Mouse (Mus musculus): ENCODE data around the gene Siglec1. TPM values are rescaled to one million over a fixed set of nuclear protein-coding genes. Genes with fewer than 3 reads are reported as not detected.
A peak's percentile ranks its signal among the peaks of the same experiment; 100 is the strongest.

The Siglec1 gene
- total and polyA plus RNA-seq, 2 experiments from 2014 or later, result 0.27 to 1.4 TPM

DNA sequence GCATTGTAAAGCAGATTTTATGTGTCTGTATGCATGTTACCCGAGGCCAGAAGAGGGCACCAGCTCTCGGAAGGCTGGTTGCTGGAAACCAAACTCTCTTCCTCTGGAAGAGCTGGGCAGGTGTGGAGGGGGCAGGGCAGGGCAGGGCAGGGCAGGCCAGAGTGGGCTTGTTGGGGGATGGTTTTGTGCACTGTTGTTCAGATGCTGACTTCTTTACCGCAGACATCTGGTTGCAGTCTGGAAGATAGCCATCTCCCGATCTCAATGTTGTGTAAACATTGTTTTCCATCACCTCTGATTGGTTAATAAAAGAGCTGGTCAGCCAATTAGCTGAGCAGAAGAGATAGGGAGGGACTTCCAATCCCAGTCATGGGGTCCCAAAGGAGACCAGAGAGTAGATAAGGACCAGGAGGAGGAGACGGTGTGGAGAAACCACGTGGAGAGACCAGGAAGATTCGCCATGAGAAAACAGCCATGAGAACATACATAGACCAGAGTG is 42.2 kb downstream of the Siglec1 start:
- H3K4me2 ChIP-seq (ENCODE audit: low read depth, low read length, poor library complexity, severe bottlenecking), result no peak overlapping the region
- H3K9ac ChIP-seq (replicated peaks; ENCODE audit: low read length, poor library complexity, severe bottlenecking), result no peak overlapping the region
- ATAC-seq (ENCODE audit: low FRiP score), result no peak
- peaks cover 2% of the 10 kb centered on the region; the same call in 1 of the 2 replicates for H3K4me1 ChIP-seq (ENCODE audit: insufficient read depth, low read length)
- H3K9me3 ChIP-seq (ENCODE audit: low read length), result no peaks in the 10 kb centered on the region
- peak; percentile 53 for TF ChIP-seq CTCF (IDR thresholded peaks at IDR 0.05)
- H3K4me3 ChIP-seq (ENCODE audit: low read depth, low read length), result no peak overlapping the region
- H3K27me3 ChIP-seq (ENCODE audit: insufficient read depth, low read length), result no peaks in the 10 kb centered on the region
- WGBS, result 10% methylated on average over 7 of the region's 7 CpGs
- no peaks in the 10 kb centered on the region for H3K36me3 ChIP-seq (ENCODE audit: insufficient read depth, low read length)
- no peak overlapping the region for H3K27ac ChIP-seq (ENCODE audit: low read depth, low read length)
- no peak for DNase-seq (ENCODE audit: low spot score)

DNA sequence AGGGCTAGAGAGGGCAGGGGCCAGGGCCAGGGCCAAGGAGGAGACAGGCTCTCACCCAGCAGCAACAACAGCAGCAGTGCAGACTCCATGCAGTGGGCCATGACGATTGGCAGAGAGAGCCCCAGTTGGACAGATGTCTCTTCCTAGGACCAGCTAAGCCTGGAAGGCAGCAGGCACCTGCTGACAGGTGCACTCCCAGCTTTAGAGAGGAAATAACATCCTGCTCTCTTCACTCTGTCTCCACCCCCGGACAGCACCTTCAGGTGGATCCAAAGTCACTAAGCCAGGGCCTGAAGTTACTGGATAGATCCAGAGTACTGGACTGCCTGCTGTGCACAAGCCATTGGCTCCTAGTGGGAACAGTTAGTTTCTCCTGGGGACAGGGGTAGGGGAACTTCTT is 43.6 kb downstream of the Siglec1 start, which contains the start of gene Gfra4:
Gfra4 (minus strand) TSS at position 101 of the 400 bp plus-strand sequence.
- no peak for ATAC-seq (ENCODE audit: low FRiP score)
- TF ChIP-seq CTCF (IDR thresholded peaks at IDR 0.05), result no peak
- Histone ChIP-seq H3K27me3 (ENCODE audit: insufficient read depth, low read length) (no peaks in the 10 kb centered on the region), H3K4me2 (ENCODE audit: low read depth, low read length, poor library complexity, severe bottlenecking) (peak within 1 kb of the TSS; percentile 86), H3K27ac (ENCODE audit: low read depth, low read length) (peak within 1 kb of the TSS; percentile 74; the same call in 1 of the 2 replicates), H3K9me3 (ENCODE audit: low read length) (no peaks in the 10 kb centered on the region), H3K4me3 (ENCODE audit: low read depth, low read length) (peak within 1 kb of the TSS; percentile 60), H3K4me1 (ENCODE audit: insufficient read depth, low read length) (peaks cover 2% of the 10 kb centered on the region; the same call in 1 of the 2 replicates), H3K9ac (replicated peaks; ENCODE audit: low read length, poor library complexity, severe bottlenecking) (peak within 1 kb of the TSS; percentile 78), H3K36me3 (ENCODE audit: insufficient read depth, low read length) (no peaks in the 10 kb centered on the region)
- no peak for DNase-seq (ENCODE audit: low spot score)
- WGBS, result 78% methylated on average over 2 of the region's 2 CpGs

- H3K4me2 ChIP-seq (ENCODE audit: low read depth, low read length, poor library complexity, severe bottlenecking), result peak overlapping the region; percentile 86
- ATAC-seq (ENCODE audit: low FRiP score) (peak; percentile 83), DNase-seq (ENCODE audit: low spot score) (peak; percentile 73)
- H3K9me3 ChIP-seq (ENCODE audit: low read length), result no peaks in the 10 kb centered on the region
- H3K36me3 ChIP-seq (ENCODE audit: insufficient read depth, low read length), result no peaks in the 10 kb centered on the region
- peak overlapping the region; percentile 74 for H3K27ac ChIP-seq (ENCODE audit: low read depth, low read length)
- H3K4me3 ChIP-seq (ENCODE audit: low read depth, low read length), result peak overlapping the region; percentile 60
- H3K27me3 ChIP-seq (ENCODE audit: insufficient read depth, low read length), result no peaks in the 10 kb centered on the region
- peaks cover 2% of the 10 kb centered on the region; the same call in 1 of the 2 replicates for H3K4me1 ChIP-seq (ENCODE audit: insufficient read depth, low read length)
- WGBS, result 3% methylated on average over 102 of the region's 115 CpGs
- peak overlapping the region; percentile 78 for H3K9ac ChIP-seq (replicated peaks; ENCODE audit: low read length, poor library complexity, severe bottlenecking)
- no peak for TF ChIP-seq CTCF (IDR thresholded peaks at IDR 0.05)
Measured at GRCm38 (mm10) chr2:131040854-131041825, 45.4 kb downstream of the Siglec1 start.

- no peak overlapping the region for H3K4me2 ChIP-seq (ENCODE audit: low read depth, low read length, poor library complexity, severe bottlenecking)
- H3K4me1 ChIP-seq (ENCODE audit: insufficient read depth, low read length), result peaks cover 2% of the 10 kb centered on the region; the same call in 1 of the 2 replicates
- H3K27me3 ChIP-seq (ENCODE audit: insufficient read depth, low read length), result no peaks in the 10 kb centered on the region
- H3K27ac ChIP-seq (ENCODE audit: low read depth, low read length), result no peak overlapping the region
- no peaks in the 10 kb centered on the region; the same call in 1 of the 2 replicates for H3K9me3 ChIP-seq (ENCODE audit: low read length)
- H3K36me3 ChIP-seq (ENCODE audit: insufficient read depth, low read length), result no peaks in the 10 kb centered on the region
- WGBS, result 77% methylated on average over 5 of the region's 5 CpGs
- no peak overlapping the region for H3K9ac ChIP-seq (replicated peaks; ENCODE audit: low read length, poor library complexity, severe bottlenecking)
- TF ChIP-seq CTCF (IDR thresholded peaks at IDR 0.05), result no peak
- no peak for ATAC-seq (ENCODE audit: low FRiP score)
- H3K4me3 ChIP-seq (ENCODE audit: low read depth, low read length), result no peak overlapping the region
- no peak for DNase-seq (ENCODE audit: low spot score)
Measured at GRCm38 (mm10) chr2:131038675-131039074, 47.9 kb downstream of the Siglec1 start.

- Histone ChIP-seq H3K36me3 (ENCODE audit: insufficient read depth, low read length) (no peaks in the 10 kb centered on the region), H3K4me3 (ENCODE audit: low read depth, low read length) (no peak overlapping the region), H3K9ac (replicated peaks; ENCODE audit: low read length, poor library complexity, severe bottlenecking) (no peak overlapping the region), H3K4me1 (ENCODE audit: insufficient read depth, low read length) (peaks cover 2% of the 10 kb centered on the region; the same call in 1 of the 2 replicates), H3K9me3 (ENCODE audit: low read length) (no peaks in the 10 kb centered on the region; the same call in 1 of the 2 replicates), H3K27ac (ENCODE audit: low read depth, low read length) (no peak overlapping the region), H3K27me3 (ENCODE audit: insufficient read depth, low read length) (no peaks in the 10 kb centered on the region), H3K4me2 (ENCODE audit: low read depth, low read length, poor library complexity, severe bottlenecking) (no peak overlapping the region)
- no peak for ATAC-seq (ENCODE audit: low FRiP score)
- no peak for DNase-seq (ENCODE audit: low spot score)
- 88% methylated on average over 6 of the region's 6 CpGs for WGBS
- no peak for TF ChIP-seq CTCF (IDR thresholded peaks at IDR 0.05)
Measured at GRCm38 (mm10) chr2:131038197-131038596, 48.4 kb downstream of the Siglec1 start.

All from midbrain, postnatal 0 days (tissue).